Mouse (Mus musculus) WW6 (cell line): ENCODE results near the gene Gm10643.

Experiments
- DNase-seq: peaks from one replicate; pipeline ENCODE4 v3.0.0-alpha.2; 2013; ENCODE audit warnings: low read depth, low spot score

Gene Gm10643

GRCm38 (mm10) chr8:84071921-84072320 is 7.0 kb upstream of the Gm10643 start:
- DNase-seq = no peak

DNA sequence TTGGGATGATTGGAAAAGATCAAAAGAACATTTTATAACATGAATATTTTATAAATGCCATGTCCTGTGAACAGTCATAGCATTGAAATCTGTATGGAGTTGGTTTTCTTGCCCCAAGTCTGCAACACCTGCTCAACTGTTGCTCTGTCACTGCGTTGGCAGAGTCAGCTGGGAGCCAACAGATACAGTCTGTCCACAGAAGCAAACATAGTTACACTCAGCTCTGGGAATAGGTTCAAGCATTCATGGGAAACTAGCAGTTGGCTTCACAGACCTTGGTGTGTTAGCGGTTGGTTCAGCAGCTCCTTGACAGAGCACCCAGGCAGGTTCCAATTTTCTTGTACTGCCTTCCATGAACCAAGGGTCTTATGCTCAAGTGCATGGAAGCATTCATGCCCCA is 5.7 kb upstream of the Gm10643 start:
- no peak for DNase-seq

GRCm38 (mm10) chr8:84070241-84070640 is 5.3 kb upstream of the Gm10643 start:
- DNase-seq = no peak

DNA sequence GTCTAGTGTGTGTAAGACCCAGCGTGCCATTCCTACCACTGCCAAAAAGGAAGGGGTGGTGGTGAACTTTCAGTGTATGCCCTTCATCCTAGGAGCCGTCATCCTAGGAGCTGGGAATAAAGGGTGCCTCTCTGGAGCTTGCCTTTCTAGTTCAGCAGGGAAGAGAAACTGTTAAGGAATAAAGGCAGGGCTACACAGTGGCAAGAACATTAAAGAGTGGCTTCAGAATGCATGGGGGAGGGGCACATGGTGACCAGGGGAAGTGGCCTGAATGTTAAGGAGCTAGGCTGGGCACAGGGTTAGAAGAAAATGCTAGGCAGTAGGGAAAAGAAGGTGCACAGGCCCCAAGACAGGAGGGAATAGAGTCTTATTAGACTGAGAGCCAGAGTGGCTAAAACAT is 4.8 kb upstream of the Gm10643 start:
- DNase-seq = no peak

- no peak for DNase-seq
Measured at GRCm38 (mm10) chr8:84069169-84069568, 4.2 kb upstream of the Gm10643 start.

- DNase-seq = no peak
Measured at GRCm38 (mm10) chr8:84068316-84069035, 3.5 kb upstream of the Gm10643 start.

- DNase-seq = no peak
Measured at GRCm38 (mm10) chr8:84067911-84068310, 3.0 kb upstream of the Gm10643 start.

DNA sequence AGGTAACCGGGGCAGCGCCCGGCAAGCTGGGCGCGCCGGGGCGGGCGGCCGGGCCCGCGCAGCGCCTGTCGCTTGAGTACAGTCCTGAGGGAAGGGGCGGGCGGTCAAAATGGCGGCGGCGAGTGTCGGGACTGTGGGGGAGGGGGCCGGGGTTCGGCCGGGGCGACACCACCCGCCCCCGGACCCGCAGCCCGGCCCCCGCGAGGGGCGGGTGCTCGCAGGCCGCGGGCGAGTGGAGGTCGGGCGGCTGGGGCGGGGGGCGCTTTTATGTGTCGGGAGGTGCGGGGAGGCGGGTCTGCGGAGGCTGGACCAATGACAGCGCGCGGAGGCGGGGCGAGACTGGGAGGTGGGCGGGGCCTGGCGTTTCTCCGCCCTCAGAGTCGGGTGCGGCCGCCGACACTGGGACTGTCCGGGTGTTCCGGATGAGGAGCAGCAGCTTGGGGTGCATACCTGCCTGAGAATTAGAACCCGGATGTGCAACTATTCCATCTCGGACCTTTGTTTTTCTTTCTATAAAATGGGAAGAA is 2.2 kb upstream of the Gm10643 start:
- peak; percentile 77 for DNase-seq

DNA sequence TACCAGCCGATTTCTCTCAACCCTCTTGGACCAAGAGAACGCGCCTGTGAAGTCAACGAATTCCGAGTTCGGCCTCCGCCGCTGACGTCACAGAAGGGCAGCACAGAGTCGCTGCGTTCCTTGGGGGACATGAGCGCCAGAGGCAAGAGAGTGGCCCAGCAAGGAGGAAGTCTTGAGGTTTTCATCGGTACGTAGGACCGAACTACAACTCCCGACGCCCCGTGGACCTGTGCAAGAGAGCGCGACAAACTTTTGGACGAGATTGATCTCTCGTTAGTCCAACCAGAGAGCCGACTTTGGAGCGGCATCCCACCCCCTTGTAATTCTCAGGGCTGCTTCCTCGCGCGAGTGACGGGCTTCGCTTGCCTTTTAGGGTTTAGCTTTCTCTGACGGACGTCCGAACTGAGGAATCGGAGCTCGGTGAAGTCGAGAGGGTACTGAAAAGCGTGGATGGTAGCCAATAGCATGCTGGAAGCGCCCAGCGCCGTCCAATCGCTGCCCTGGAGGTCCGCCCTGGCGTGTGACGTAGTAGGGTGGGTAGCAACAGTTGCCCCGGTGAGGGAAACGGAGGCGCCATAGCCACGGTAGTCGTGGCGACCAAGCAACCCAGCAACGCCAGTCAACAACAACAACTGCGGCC is 1.5 kb upstream of the Gm10643 start, which contains the start of gene Rfx1:
Rfx1 (plus strand) TSS at position 544 of the 640 bp plus-strand sequence.
- DNase-seq = peak; percentile 100

DNA sequence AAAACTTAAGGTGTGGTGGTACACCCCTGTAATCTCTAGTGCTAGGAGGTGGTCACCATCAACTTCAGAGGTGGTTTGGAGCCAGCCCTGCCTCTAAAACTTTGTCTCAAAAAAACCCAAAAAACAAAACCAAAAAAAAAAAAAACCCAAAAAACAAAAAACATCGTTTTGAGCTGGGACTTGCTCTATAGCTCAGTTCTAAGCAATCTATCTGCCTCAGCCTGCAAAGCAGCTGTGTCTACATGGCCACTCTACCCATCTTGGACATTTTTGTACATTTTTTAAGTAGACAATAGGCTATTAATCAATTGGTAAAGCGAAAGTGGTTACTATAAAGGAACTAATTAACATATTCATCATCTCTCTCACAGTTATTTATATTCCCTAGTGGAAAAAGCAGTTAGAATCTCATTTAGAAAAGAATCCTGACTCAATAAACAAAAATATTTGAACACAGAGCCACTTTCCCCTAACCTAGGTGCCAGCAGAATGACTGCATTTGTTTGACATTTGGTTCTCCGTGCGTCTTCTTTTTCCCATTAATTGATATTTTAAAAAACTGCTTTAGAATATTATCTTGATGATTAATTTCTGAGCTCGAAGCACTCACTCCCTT is 628 bp upstream of the Gm10643 start:
- no peak for DNase-seq

GRCm38 (mm10) chr8:84063861-84064610 is 901 bp downstream of the Gm10643 start:
- no peak for DNase-seq

DNA sequence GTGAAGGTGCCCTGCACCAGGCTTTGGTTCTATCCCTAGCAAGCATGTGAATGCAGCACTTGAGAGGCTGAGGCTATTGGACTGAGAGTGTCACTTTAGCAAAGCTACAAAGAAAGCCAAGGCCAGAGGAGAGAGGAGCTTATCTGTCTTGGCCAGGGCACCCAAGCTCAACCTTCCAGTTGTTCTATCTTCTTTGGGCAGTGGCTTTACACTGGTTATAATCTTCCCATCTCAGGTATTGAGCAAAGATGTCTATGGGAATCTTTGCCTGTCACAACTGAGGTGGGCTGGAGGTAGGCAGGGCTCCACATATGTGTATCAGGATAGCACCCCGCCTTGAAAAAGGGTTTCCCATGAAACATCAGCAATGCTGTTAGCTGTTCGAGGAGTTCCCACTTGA is 4.7 kb downstream of the Gm10643 start:
- DNase-seq = no peak

GRCm38 (mm10) chr8:84059226-84059625 is 5.7 kb downstream of the Gm10643 start:
- DNase-seq = no peak

GRCm38 (mm10) chr8:84057827-84058226 is 7.1 kb downstream of the Gm10643 start:
- no peak for DNase-seq

DNA sequence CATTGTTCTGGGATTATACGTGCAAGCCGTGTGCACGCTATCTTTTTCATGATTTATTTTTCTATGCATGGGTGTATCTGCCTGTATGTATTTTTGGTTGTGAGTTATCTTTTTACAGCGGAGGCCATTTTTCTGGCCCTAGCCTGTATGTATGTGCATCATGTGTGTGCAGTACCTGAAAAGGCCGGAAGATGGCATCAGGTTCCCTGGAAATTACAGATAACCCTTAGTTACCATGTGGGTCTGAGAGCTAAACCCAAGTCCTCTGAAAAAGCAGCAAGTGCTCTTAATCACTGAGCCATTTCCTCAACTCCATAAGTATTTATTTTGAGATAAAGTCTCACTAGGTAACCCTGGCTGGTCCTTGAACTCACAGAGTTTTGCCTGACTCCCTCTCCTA is 11.7 kb downstream of the Gm10643 start:
- no peak for DNase-seq

DNA sequence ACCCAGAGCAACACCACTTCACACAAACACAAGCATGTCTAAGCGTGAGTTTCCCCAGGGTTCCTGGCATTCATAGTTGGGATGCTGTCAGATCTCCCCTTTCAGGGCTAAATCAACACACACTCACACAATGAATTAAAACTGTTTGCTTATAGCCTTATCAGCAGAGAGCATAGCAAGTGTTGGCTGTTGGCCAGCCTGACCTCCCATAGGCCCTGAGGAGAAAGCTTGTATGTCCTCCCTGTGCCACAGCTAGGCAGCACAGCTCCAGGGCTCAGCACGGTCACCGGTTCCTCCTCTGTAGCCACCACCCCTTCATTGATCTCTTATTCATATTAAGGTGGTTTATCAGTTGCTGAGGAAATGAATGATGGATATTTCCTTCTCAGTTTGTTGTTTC is 12.2 kb downstream of the Gm10643 start:
- no peak for DNase-seq

- DNase-seq = no peak
Measured at GRCm38 (mm10) chr8:84048171-84048570, 16.8 kb downstream of the Gm10643 start.

DNA sequence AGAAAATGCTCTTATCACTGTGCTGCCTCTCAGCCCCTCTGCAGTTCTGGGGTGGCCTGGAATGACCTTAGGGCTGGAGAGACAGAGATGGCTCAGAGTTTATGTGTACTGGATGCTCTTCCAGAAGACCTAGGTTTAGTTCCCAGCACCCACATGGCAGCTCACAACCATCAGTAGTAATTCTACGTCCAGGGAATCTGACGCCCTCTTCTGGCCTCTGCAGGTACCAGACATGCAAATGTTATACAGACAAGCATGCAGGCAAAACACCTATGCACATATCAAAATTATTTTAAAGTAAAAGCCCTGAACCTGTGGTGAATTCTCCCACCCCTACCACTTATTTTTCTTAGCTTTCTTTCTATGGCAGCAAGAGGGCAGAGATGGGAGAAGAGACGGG is 18.4 kb downstream of the Gm10643 start:
- DNase-seq = no peak

GRCm38 (mm10) chr8:84044900-84045299 is 20.0 kb downstream of the Gm10643 start, which contains the start of gene Rln3:
Gene Rln3, minus strand, starts transcription at chr8:84045000.
- DNase-seq = no peak

- DNase-seq = no peak
Measured at GRCm38 (mm10) chr8:84044103-84044502, 20.8 kb downstream of the Gm10643 start.

DNA sequence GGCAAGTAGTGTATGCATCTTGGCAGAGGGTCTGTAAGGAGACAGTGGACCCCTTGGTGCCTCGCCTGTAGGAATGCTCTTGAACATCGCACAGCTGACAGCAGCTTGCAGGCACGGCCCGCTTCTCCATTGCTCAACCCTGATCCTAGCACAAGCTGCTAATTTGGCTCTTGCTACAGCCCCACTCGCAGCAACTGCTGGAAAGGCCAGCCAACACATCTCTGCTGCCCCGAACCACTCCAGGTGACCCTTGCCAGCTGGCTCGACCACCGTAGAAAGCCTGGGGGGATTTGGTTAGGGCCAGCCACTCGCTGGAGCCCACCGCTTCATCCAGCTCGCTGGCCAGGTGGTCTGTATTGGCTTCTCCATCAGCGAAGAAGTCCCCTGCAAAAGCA is 22.0 kb downstream of the Gm10643 start:
- no peak for DNase-seq
